Mouse (Mus musculus) midbrain, embryonic 16.5 days (tissue): ENCODE results near the gene Leng8. TPM values are rescaled to one million over a fixed set of nuclear protein-coding genes. Genes with fewer than 3 reads are reported as not detected.
A peak's percentile ranks its signal among the peaks of the same experiment; 100 is the strongest.

ENCODE experiments used
- ATAC-seq: fragments of 200-750 bp; cut with Nextera tagmentation; 2 replicates; pipeline ENCODE4 v1.8.0; 2017; ENCODE audit warnings: moderate TSS enrichment
- H3K27ac ChIP-seq: fragments of 300-500 bp; sonication (generic); 2 replicates; pipeline ENCODE4 v1.5.1; 2014; ENCODE audit warnings: mild to moderate bottlenecking, low read length, mixed read lengths
- H3K27me3 ChIP-seq: fragments of 300-500 bp; sonication (generic); 2 replicates; pipeline ENCODE4 v1.6.1; 2014; ENCODE audit warnings: low read depth, low read length, mixed read lengths; ENCODE audit not compliant: control insufficient read depth, insufficient read depth
- H3K36me3 ChIP-seq: fragments of 300-500 bp; sonication (generic); 2 replicates; pipeline ENCODE4 v1.6.1; 2014; ENCODE audit warnings: mild to moderate bottlenecking, low read length, moderate library complexity, mixed read lengths; ENCODE audit not compliant: control insufficient read depth, insufficient read depth
- H3K4me1 ChIP-seq: fragments of 300-500 bp; sonication (generic); 2 replicates; pipeline ENCODE4 v1.6.1; 2014; ENCODE audit warnings: mild to moderate bottlenecking, low read length, mixed read lengths; ENCODE audit not compliant: control insufficient read depth, insufficient read depth
- H3K4me2 ChIP-seq: fragments of 300-500 bp; sonication (generic); 2 replicates; pipeline ENCODE4 v1.6.1; 2014; ENCODE audit warnings: mild to moderate bottlenecking, low read length, mixed read lengths
- H3K4me3 ChIP-seq: fragments of 300-500 bp; sonication (generic); 2 replicates; pipeline ENCODE4 v1.5.1; 2014; ENCODE audit warnings: low read depth, mild to moderate bottlenecking, low read length, moderate library complexity, mixed read lengths
- H3K9ac ChIP-seq: fragments of 300-500 bp; sonication (generic); 2 replicates; pipeline ENCODE4 v1.6.1; 2014; ENCODE audit warnings: low read depth, low read length, mixed read lengths
- H3K9me3 ChIP-seq: fragments of 300-500 bp; sonication (generic); replicated peaks from 2 replicates; pipeline ENCODE4 v1.6.1; 2014; ENCODE audit warnings: mild to moderate bottlenecking, low read length, mixed read lengths; ENCODE audit not compliant: control insufficient read depth, poor library complexity, severe bottlenecking
- WGBS: fragments of 180-500 bp; shearing (Covaris S2); extraction: QIAGEN DNeasy Blood & Tissue Kit; methylation state at CpG from one replicate; pipeline ENCODE4 v1.1.7; 2014; 5-methylcytosine and 5-hydroxymethylcytosine counted together
- polyA plus RNA-seq: library from polyadenylated mRNA; unstranded; fragments of >200 nt; fragmentation: Nextera tagmentation; extraction: Ambion mirVana; gene quantifications from 2 replicates; pipeline ENCODE4 v1.2.1, GENCODE M21; 2015

Leng8 gene
- polyA plus RNA-seq, 1 experiment from 2014 or later = 83.3 TPM

GRCm38 (mm10) chr7:4143506-4143905, 6.7 kb downstream of the Leng8 start:
- H3K4me3 ChIP-seq = no peak overlapping the region
- peaks cover 4% of the 10 kb centered on the region for H3K4me1 ChIP-seq
- H3K4me2 ChIP-seq = no peak overlapping the region
- H3K27me3 ChIP-seq = no peaks in the 10 kb centered on the region
- no peak for ATAC-seq
- H3K27ac ChIP-seq = no peak overlapping the region
- no peaks in the 10 kb centered on the region for H3K9me3 ChIP-seq
- peaks cover 75% of the 10 kb centered on the region for H3K36me3 ChIP-seq
- WGBS = 98% methylated on average over 19 of the region's 19 CpGs
- H3K9ac ChIP-seq = no peak overlapping the region

GRCm38 (mm10) chr7:4144046-4144445, 7.2 kb downstream of the Leng8 start:
- Histone ChIP-seq H3K27me3 (no peaks in the 10 kb centered on the region), H3K4me3 (no peak overlapping the region), H3K9me3 (no peaks in the 10 kb centered on the region), H3K4me2 (no peak overlapping the region), H3K36me3 (peaks cover 75% of the 10 kb centered on the region), H3K4me1 (peaks cover 9% of the 10 kb centered on the region), H3K9ac (no peak overlapping the region), H3K27ac (no peak overlapping the region)
- WGBS = 97% methylated on average over 13 of the region's 13 CpGs
- ATAC-seq = no peak

- Histone ChIP-seq H3K4me2 (no peak overlapping the region), H3K4me3 (no peak overlapping the region), H3K9ac (no peak overlapping the region), H3K9me3 (no peaks in the 10 kb centered on the region), H3K36me3 (peaks cover 68% of the 10 kb centered on the region), H3K4me1 (peaks cover 11% of the 10 kb centered on the region), H3K27me3 (no peaks in the 10 kb centered on the region), H3K27ac (no peak overlapping the region)
- no peak for ATAC-seq
- 96% methylated on average over 20 of the region's 20 CpGs for WGBS
Observed at GRCm38 (mm10) chr7:4144766-4145551, 8.1 kb downstream of the Leng8 start.

GRCm38 (mm10) chr7:4145552-4146190, 8.8 kb downstream of the Leng8 start:
- peaks cover 17% of the 10 kb centered on the region for H3K4me1 ChIP-seq
- WGBS = 73% methylated on average over 6 of the region's 6 CpGs
- no peak for ATAC-seq

GRCm38 (mm10) chr7:4146241-4147180, 9.7 kb downstream of the Leng8 start:
- H3K4me3 ChIP-seq = no peak overlapping the region
- WGBS = 94% methylated on average over 23 of the region's 23 CpGs
- H3K36me3 ChIP-seq = peaks cover 55% of the 10 kb centered on the region
- H3K27me3 ChIP-seq = peaks cover 2% of the 10 kb centered on the region
- H3K9ac ChIP-seq = no peak overlapping the region
- no peaks in the 10 kb centered on the region for H3K9me3 ChIP-seq
- H3K4me1 ChIP-seq = peaks cover 24% of the 10 kb centered on the region
- no peak for ATAC-seq
- H3K27ac ChIP-seq = no peak overlapping the region
- no peak overlapping the region for H3K4me2 ChIP-seq

More at GRCm38 (mm10) chr7:4145552-4146190, 8.8 kb downstream of the Leng8 start:
- no peaks in the 10 kb centered on the region for H3K9me3 ChIP-seq
- no peak overlapping the region for H3K4me2 ChIP-seq
- H3K36me3 ChIP-seq = peaks cover 62% of the 10 kb centered on the region
- H3K27ac ChIP-seq = no peak overlapping the region
- H3K4me3 ChIP-seq = no peak overlapping the region
- H3K9ac ChIP-seq = no peak overlapping the region
- no peaks in the 10 kb centered on the region for H3K27me3 ChIP-seq

GRCm38 (mm10) chr7:4147371-4147770, 10.5 kb downstream of the Leng8 start:
- no peak for ATAC-seq
- H3K9me3 ChIP-seq = no peaks in the 10 kb centered on the region
- H3K4me3 ChIP-seq = no peak overlapping the region
- H3K27me3 ChIP-seq = peaks cover 7% of the 10 kb centered on the region
- H3K4me2 ChIP-seq = no peak overlapping the region
- peaks cover 25% of the 10 kb centered on the region for H3K4me1 ChIP-seq
- 93% methylated on average over 20 of the region's 20 CpGs for WGBS
- H3K27ac ChIP-seq = no peak overlapping the region
- H3K36me3 ChIP-seq = peaks cover 46% of the 10 kb centered on the region
- H3K9ac ChIP-seq = no peak overlapping the region

- no peak for ATAC-seq
- no peak overlapping the region for H3K27ac ChIP-seq
- peaks cover 25% of the 10 kb centered on the region for H3K4me1 ChIP-seq
- no peak overlapping the region for H3K4me3 ChIP-seq
- H3K9me3 ChIP-seq = no peaks in the 10 kb centered on the region
- H3K36me3 ChIP-seq = peaks cover 42% of the 10 kb centered on the region
- H3K4me2 ChIP-seq = no peak overlapping the region
- peak overlapping the region; percentile 93; the same call in 1 of the 2 replicates for H3K9ac ChIP-seq
- WGBS = 83% methylated on average over 4 of the region's 4 CpGs
- H3K27me3 ChIP-seq = peaks cover 10% of the 10 kb centered on the region
Observed at GRCm38 (mm10) chr7:4147836-4148235, 11.0 kb downstream of the Leng8 start.

- H3K9ac ChIP-seq = peak overlapping the region; percentile 93
- ATAC-seq = peak; percentile 34
- 27% methylated on average over 18 of the region's 18 CpGs for WGBS
- peaks cover 25% of the 10 kb centered on the region for H3K4me1 ChIP-seq
- H3K9me3 ChIP-seq = no peaks in the 10 kb centered on the region
- peak overlapping the region; percentile 82 for H3K4me3 ChIP-seq
- H3K27ac ChIP-seq = peak overlapping the region; percentile 92
- H3K4me2 ChIP-seq = peak overlapping the region; percentile 100
- peaks cover 34% of the 10 kb centered on the region for H3K36me3 ChIP-seq
- peaks cover 10% of the 10 kb centered on the region for H3K27me3 ChIP-seq
Observed at GRCm38 (mm10) chr7:4148341-4149208, 11.7 kb downstream of the Leng8 start.
